Comparison of ENCODE assay signal across 28 mouse cellular contexts in the genomic region with DNA sequence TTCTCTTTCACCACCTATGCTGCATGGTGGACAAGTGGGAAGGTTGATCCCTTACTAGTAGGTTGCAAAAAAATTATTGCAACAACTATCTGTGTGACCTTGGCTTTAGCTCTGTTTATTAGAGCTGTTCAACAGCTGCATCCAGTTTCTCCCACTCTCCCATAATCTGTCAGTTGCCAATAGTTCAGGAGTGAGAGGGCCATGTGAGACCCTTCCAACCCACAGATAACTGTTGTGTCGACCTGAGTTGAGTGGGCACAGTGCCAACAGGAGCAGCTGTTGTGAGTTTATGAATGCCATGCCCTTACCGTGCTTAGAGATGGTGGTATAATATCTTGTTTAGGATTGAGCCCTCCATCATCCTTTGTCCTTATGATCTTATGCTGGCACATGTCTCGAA.
DNase-seq lines count a peak whose midpoint lies in the region; ATAC-seq lines count a peak whose summit lies in the region.
"Had no signal": no experiment of that assay in that cellular context is flagged by ENCODE, and none has a peak within 500 bp of the region (broad histone marks: within the 10 kb centered on the region; RNA-seq: fewer than 3 reads in every experiment).

No protein-coding gene starts in this region.

- 64% methylated on average over 3 of the region's 3 CpGs for WGBS in heart, embryonic 12.5 days

- no peaks in the 10 kb centered on the region for H3K9me3 ChIP-seq in heart, embryonic 12.5 days (replicated peaks)
- H3K9me3 ChIP-seq: forebrain, embryonic 10.5 days; heart, embryonic 13.5 days; hindbrain, embryonic 15.5 days; kidney, embryonic 15.5 days; midbrain, embryonic 10.5 days; midbrain, embryonic 15.5 days; neural tube, embryonic 15.5 days had no signal

- no peaks in the 10 kb centered on the region for H3K36me3 ChIP-seq in heart, embryonic 12.5 days
- H3K36me3 ChIP-seq: forebrain, embryonic 10.5 days; heart, embryonic 13.5 days; hindbrain, embryonic 15.5 days; kidney, embryonic 15.5 days; midbrain, embryonic 10.5 days; midbrain, embryonic 15.5 days; neural tube, embryonic 15.5 days had no signal

- H3K4me1 ChIP-seq in heart, embryonic 12.5 days (replicated peaks): no peaks in the 10 kb centered on the region
- H3K4me1 ChIP-seq: forebrain, embryonic 10.5 days; heart, embryonic 13.5 days; hindbrain, embryonic 15.5 days; kidney, embryonic 15.5 days; midbrain, embryonic 10.5 days; midbrain, embryonic 15.5 days; neural tube, embryonic 15.5 days had no signal

- no peak overlapping the region for H3K27ac ChIP-seq in heart, embryonic 12.5 days (ENCODE audit: poor library complexity, severe bottlenecking)
- H3K27ac ChIP-seq: forebrain, embryonic 10.5 days; heart, adult 2 months; heart, embryonic 13.5 days; hindbrain, embryonic 15.5 days; kidney, embryonic 15.5 days; left cerebral cortex, adult 2 months; liver, embryonic 14.5 days; midbrain, embryonic 10.5 days; midbrain, embryonic 15.5 days; neural tube, embryonic 15.5 days; stomach, postnatal 0 days had no signal

- no peak for ATAC-seq in heart, embryonic 12.5 days (ENCODE audit: insufficient number of reproducible peaks, low FRiP score)
- ATAC-seq: forebrain, embryonic 16.5 days; midbrain, embryonic 15.5 days had no signal

- H3K4me3 ChIP-seq in heart, embryonic 12.5 days: no peak overlapping the region
- H3K4me3 ChIP-seq: forebrain, embryonic 10.5 days; heart, adult 2 months; heart, embryonic 13.5 days; hindbrain, embryonic 15.5 days; kidney, embryonic 15.5 days; left cerebral cortex, adult 2 months; midbrain, embryonic 10.5 days; midbrain, embryonic 15.5 days; neural tube, embryonic 15.5 days had no signal

- H3K9ac ChIP-seq in heart, embryonic 12.5 days: no peak overlapping the region
- H3K9ac ChIP-seq: heart, embryonic 13.5 days; hindbrain, embryonic 15.5 days; kidney, embryonic 15.5 days; liver, embryonic 14.5 days; midbrain, embryonic 15.5 days; neural tube, embryonic 15.5 days had no signal

- peak; percentile 15 for DNase-seq in left cerebral cortex, postnatal 4 days
- no peak for DNase-seq in left cerebral cortex, postnatal 25 days (ENCODE audit: low spot score in 2 of 2)
- DNase-seq in retina, postnatal 1 day: peak; percentile 17
- no peak for DNase-seq in retina, embryonic 14.5 days (ENCODE audit: low spot score)
- peak; percentile 18 for DNase-seq in lung, postnatal 10 days
- DNase-seq in right cerebral cortex, postnatal 10 days (ENCODE audit: low spot score in 2 of 2): no peak
- DNase-seq: adrenal gland, postnatal 25 days; cerebellum, adult 2 months; cerebellum, postnatal 25 days; heart, adult 2 months; heart, postnatal 10 days; kidney, adult 18-20 months; liver; right cerebral cortex, adult 18-20 months; right cerebral cortex, postnatal 4 days; thymus, postnatal 4 days had no signal

- intact Hi-C loops in left cerebral cortex, postnatal 4 days (cut with DNase I): no loop called here
- intact Hi-C loops in left cerebral cortex, postnatal 25 days (cut with DNase I): no loop called here

- no peak overlapping the region for H3K4me2 ChIP-seq in heart, embryonic 12.5 days
- H3K4me2 ChIP-seq: heart, embryonic 13.5 days; hindbrain, embryonic 15.5 days; kidney, embryonic 15.5 days; midbrain, embryonic 15.5 days; neural tube, embryonic 15.5 days had no signal

- no peaks in the 10 kb centered on the region for H3K27me3 ChIP-seq in heart, embryonic 12.5 days (replicated peaks)
- H3K27me3 ChIP-seq: heart, embryonic 13.5 days; hindbrain, embryonic 15.5 days; kidney, embryonic 15.5 days; midbrain, embryonic 15.5 days; neural tube, embryonic 15.5 days had no signal

Comparison
In these comparisons a context has a peak if more than half of its experiments do, and no peak if none do; other contexts are left out.
1. DNase-seq: peak in left cerebral cortex, postnatal 4 days (single experiment), retina, postnatal 1 day (single experiment) and lung, postnatal 10 days (single experiment); none in left cerebral cortex, postnatal 25 days (0 of 2), retina, embryonic 14.5 days (single experiment) and right cerebral cortex, postnatal 10 days (0 of 2).